Comparison of ENCODE assay signal across 10 mouse cellular contexts in the genomic region with DNA sequence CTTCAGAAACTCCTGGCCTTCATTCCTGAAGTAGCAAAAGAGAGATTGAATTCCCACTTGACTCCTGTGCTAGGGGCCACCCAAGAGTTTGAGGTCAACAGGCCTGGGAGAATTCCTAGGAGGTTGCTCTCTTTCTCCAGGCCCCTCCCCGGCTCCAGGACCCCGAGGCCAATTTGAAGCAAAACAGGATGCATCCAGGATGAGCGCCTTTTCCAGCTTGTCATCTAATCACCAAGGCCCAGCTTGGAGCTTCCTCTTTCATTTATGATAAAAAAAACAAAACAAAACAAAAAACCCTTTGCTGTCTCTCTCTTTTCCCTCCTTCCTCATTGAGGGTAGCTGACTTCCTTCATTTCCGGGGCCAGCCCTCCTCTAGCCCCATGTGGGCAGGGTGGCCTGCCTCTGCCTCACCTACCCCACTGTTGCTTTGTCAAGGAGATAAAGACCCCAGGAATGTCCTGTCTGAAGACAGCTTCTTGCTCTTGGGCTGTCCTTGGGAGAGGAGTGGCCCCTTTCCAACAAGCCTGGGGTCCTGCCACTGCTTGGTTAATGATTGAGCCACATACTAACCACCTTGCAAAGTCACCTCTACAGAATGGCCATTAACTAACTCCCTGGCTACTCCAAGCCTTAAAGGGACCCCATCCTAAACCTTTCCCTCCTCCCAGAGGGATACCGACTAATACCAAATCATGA. TPM values are rescaled to one million over a fixed set of nuclear protein-coding genes. Genes with fewer than 3 reads are reported as not detected.
DNase-seq lines count a peak whose midpoint lies in the region; ATAC-seq lines count a peak whose summit lies in the region.
"Had no signal": no experiment of that assay in that cellular context is flagged by ENCODE, and none has a peak within 500 bp of the region (broad histone marks: within the 10 kb centered on the region; RNA-seq: fewer than 3 reads in every experiment).

No protein-coding gene starts in this region.

- ATAC-seq in embryonic facial prominence, embryonic 14.5 days (ENCODE audit: low read depth), result no peak

- H3K9me3 ChIP-seq in embryonic facial prominence, embryonic 14.5 days (ENCODE audit: control insufficient read depth, low read length), result no peaks in the 10 kb centered on the region
- H3K9me3 ChIP-seq: midbrain, embryonic 10.5 days had no signal

- H3K9ac ChIP-seq in embryonic facial prominence, embryonic 14.5 days (ENCODE audit: low read depth, low read length), result no peak overlapping the region

- H3K4me1 ChIP-seq in embryonic facial prominence, embryonic 14.5 days (ENCODE audit: control insufficient read depth, insufficient read depth, low read length), result no peaks in the 10 kb centered on the region

- H3K36me3 ChIP-seq in embryonic facial prominence, embryonic 14.5 days (ENCODE audit: control insufficient read depth, insufficient read depth, low read length), result no peaks in the 10 kb centered on the region
- H3K36me3 ChIP-seq: midbrain, embryonic 10.5 days had no signal

- DNase-seq in embryo, embryonic 10.5 days (ENCODE audit: low spot score), result peak; percentile 18
- DNase-seq in embryo, embryonic 11 days, result no peak
- DNase-seq in embryonic facial prominence, embryonic 14.5 days (ENCODE audit: low spot score), result no peak
- peak; percentile 88 for DNase-seq in kidney, adult 11 months
- DNase-seq in lung, postnatal 10 days, result peak; percentile 56
- no peak for DNase-seq in adrenal gland, postnatal 4 days (ENCODE audit: low spot score in 2 of 2)
- no peak for DNase-seq in frontal cortex, postnatal 10 days (ENCODE audit: low spot score in 2 of 2)
- no peak for DNase-seq in cerebellum, postnatal 36 days
- DNase-seq: thymus, postnatal 25 days had no signal

- H3K27ac ChIP-seq in embryonic facial prominence, embryonic 14.5 days (replicated peaks; ENCODE audit: low read depth, low read length), result 0 out of 2 replicates have a peak overlapping the region, but pooled peaks have one; percentile 39
- H3K27ac ChIP-seq: midbrain, embryonic 10.5 days had no signal

- no peak overlapping the region for H3K4me3 ChIP-seq in embryonic facial prominence, embryonic 14.5 days (ENCODE audit: low read depth, low read length)
- H3K4me3 ChIP-seq: midbrain, embryonic 10.5 days had no signal

- WGBS in embryonic facial prominence, embryonic 14.5 days, result 28% methylated on average over 5 of the region's 5 CpGs

- no peak overlapping the region for H3K4me2 ChIP-seq in embryonic facial prominence, embryonic 14.5 days (ENCODE audit: low read depth, low read length)

- H3K27me3 ChIP-seq in embryonic facial prominence, embryonic 14.5 days (replicated peaks; ENCODE audit: control insufficient read depth, insufficient read depth, low read length), result peaks cover 25% of the 10 kb centered on the region

RNA-seq across cellular contexts. Expression of gene Stard8, which starts 43.5 kb away (rescaled TPM):
- 8.9 and 10.6 TPM in 2 replicates for polyA plus RNA-seq in embryonic facial prominence, embryonic 14.5 days (2014; fragmentation: Nextera tagmentation; extraction: Ambion mirVana)
- 10 to 100 TPM; 33.9 to 40.8 TPM for total RNA-seq in adrenal gland, postnatal 4 days (2021)

Comparison
In these comparisons a context has a peak if more than half of its experiments do, and no peak if none do; other contexts are left out.
1. DNase-seq: peak in embryo, embryonic 10.5 days (single experiment), kidney, adult 11 months (single experiment) and lung, postnatal 10 days (single experiment); none in embryo, embryonic 11 days (single experiment), embryonic facial prominence, embryonic 14.5 days (single experiment), adrenal gland, postnatal 4 days (0 of 2), frontal cortex, postnatal 10 days (0 of 2) and cerebellum, postnatal 36 days (0 of 2).